Mouse (Mus musculus) erythroblast, embryonic 14.5 days (primary cell): ENCODE results near the gene Ermard. TPM values are rescaled to one million over a fixed set of nuclear protein-coding genes. Genes with fewer than 3 reads are reported as not detected.

Experiments
- H3K27me3 ChIP-seq: 2 replicates; pipeline ENCODE4 v1.6.1; 2012; ENCODE audit warnings: inconsistent platforms; ENCODE audit not compliant: control insufficient read depth
- H3K36me3 ChIP-seq: 2 replicates; pipeline ENCODE4 v1.6.1; 2012; ENCODE audit warnings: mild to moderate bottlenecking, inconsistent platforms; ENCODE audit not compliant: control insufficient read depth
- H3K4me1 ChIP-seq: 2 replicates; pipeline ENCODE4 v1.6.1; 2012; ENCODE audit warnings: inconsistent platforms; ENCODE audit not compliant: control insufficient read depth
- H3K4me3 ChIP-seq: replicated peaks from 2 replicates; pipeline ENCODE3; 2012; ENCODE audit warnings: moderate library complexity, mild to moderate bottlenecking, inconsistent platforms
- H3K9me3 ChIP-seq: 2 replicates; pipeline ENCODE4 v1.6.1; 2012; ENCODE audit warnings: low read length, inconsistent platforms, mixed read lengths; ENCODE audit not compliant: control insufficient read depth
- GATA1 ChIP-seq: IDR thresholded peaks from 2 replicates; pipeline ENCODE4 v1.6.1; 2012; ENCODE audit warnings: low read length, inconsistent platforms, mixed read lengths
- TAL1 ChIP-seq: IDR thresholded peaks from 3 replicates; pipeline ENCODE4 v1.6.1; 2012; ENCODE audit warnings: low read length, inconsistent platforms, mixed read lengths
- polyA plus RNA-seq: library from polyadenylated mRNA; stranded (reverse); fragments of >175 nt; gene quantifications from 2 replicates; pipeline ENCODE4 v1.2.3, GENCODE M21; 2012

The Ermard gene
- polyA plus RNA-seq, 1 experiment, result 0.03 TPM

DNA sequence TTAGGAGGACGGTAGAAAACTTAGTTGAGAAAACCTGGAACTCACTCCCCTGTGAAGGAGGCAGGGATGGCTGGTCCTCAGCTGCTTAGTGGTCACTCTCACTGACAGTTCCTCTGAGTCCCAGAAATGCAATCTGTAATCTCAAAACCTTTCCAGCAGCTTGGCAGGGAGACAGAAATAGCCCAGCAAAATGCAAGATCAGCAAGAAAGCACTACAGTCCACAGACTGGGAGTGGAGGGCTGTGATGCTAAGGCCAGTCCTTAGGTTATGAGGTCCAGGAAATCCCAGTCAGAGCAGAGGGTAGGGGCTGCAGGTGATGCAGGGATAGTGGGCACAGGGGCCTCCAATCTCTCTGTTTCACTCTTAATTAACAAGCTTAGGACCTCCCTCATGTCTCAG lies 25.9 kb downstream of the Ermard start:
- H3K4me3 ChIP-seq, result no peak overlapping the region
- H3K36me3 ChIP-seq, result peaks cover 31% of the 10 kb centered on the region
- TF ChIP-seq GATA1 (no peak), TAL1 (no peak)
- H3K27me3 ChIP-seq, result no peaks in the 10 kb centered on the region
- H3K9me3 ChIP-seq, result no peaks in the 10 kb centered on the region
- H3K4me1 ChIP-seq, result no peaks in the 10 kb centered on the region; the same call in 1 of the 2 replicates

DNA sequence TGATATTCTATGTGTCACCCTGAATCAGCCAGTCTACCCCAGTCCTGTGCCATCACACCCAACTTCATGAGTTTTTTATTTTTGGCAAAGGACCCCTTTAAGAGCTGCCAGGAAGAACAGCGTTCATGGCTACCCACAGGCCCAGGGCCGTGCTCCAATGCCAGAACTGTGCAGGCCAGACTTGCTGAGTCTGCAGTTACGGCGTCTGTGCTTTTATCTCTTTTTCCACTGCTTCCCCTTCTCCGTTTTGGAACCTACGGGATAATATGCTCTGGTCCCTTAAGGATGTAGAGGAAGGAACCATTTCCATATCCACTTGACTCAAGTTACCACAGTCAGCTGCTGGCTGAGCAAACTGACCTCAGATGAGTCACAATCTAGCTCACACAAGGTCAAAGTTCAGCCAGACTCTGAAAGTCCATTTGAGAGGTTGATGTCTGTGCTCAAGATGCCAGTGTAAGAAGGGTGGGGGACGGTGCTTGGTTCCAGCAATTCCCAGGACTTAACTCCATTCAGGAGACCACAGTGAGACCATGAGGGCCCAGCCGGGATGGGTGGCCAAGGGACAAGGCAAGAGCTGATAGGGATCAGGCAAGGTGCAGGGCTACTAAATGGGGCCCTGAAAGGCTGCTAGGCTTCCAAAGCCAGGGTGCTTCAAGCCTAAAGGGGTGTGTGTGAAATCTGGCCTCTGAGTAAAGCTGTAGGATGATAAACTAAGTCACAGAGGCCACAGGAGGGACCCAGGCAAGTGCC lies 27.2 kb downstream of the Ermard start:
- H3K4me3 ChIP-seq, result no peak overlapping the region

DNA sequence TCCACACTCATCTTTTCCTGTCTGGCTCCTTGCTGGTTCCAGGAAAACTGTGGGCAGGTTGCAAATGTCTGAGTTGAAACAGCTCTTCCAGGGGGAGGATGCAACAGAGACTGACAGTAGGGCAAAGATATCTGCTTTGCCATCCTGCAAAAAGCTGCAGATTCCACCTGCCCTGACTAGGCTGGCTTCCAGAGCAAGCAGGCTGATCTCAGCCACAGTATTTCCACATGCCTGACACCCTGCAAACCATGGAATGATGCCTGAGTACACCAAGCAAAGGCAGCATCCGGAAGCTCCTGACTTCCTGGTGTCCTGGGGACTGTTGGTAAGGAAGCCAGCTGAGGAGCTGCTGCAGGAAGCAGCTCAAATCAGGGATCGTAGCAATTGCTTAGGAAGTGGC lies 28.1 kb downstream of the Ermard start:
- H3K27me3 ChIP-seq, result no peaks in the 10 kb centered on the region

More for the DNA sequence above, 27.2 kb downstream of the Ermard start:
- TF ChIP-seq GATA1, result no peak
- no peak for TF ChIP-seq TAL1
- H3K9me3 ChIP-seq, result no peaks in the 10 kb centered on the region
- H3K36me3 ChIP-seq, result peaks cover 23% of the 10 kb centered on the region
- H3K4me1 ChIP-seq, result no peaks in the 10 kb centered on the region; the same call in 1 of the 2 replicates
- no peaks in the 10 kb centered on the region for H3K27me3 ChIP-seq

DNA sequence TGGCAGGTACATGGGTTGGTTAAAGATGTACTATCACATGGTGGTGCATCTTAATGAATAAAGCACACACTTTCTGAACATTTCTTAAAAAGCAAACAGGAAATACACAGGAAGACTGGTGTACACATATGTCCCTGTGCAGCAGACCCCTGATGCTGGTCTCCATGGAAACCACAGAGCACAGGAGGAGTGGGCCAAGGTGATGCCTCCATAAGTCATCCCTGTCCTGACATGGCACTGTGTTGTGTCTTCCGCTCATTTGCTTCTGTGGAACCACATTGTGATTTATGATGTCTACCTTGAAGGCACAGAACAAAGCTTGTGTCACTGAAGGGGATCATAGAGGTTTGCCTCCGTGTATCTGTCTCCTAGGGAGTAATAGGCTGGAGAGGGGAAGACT lies 31.2 kb downstream of the Ermard start:
- H3K36me3 ChIP-seq, result peaks cover 5% of the 10 kb centered on the region
- no peaks in the 10 kb centered on the region for H3K9me3 ChIP-seq
- TF ChIP-seq TAL1 (no peak), GATA1 (no peak)
- no peak overlapping the region for H3K4me3 ChIP-seq
- no peaks in the 10 kb centered on the region for H3K27me3 ChIP-seq
- peaks cover 6% of the 10 kb centered on the region for H3K4me1 ChIP-seq

More for the DNA sequence above, 28.1 kb downstream of the Ermard start:
- Histone ChIP-seq H3K4me3 (no peak overlapping the region), H3K4me1 (no peaks in the 10 kb centered on the region; the same call in 1 of the 2 replicates), H3K36me3 (peaks cover 15% of the 10 kb centered on the region), H3K9me3 (no peaks in the 10 kb centered on the region)
- TF ChIP-seq TAL1 (no peak), GATA1 (no peak)

DNA sequence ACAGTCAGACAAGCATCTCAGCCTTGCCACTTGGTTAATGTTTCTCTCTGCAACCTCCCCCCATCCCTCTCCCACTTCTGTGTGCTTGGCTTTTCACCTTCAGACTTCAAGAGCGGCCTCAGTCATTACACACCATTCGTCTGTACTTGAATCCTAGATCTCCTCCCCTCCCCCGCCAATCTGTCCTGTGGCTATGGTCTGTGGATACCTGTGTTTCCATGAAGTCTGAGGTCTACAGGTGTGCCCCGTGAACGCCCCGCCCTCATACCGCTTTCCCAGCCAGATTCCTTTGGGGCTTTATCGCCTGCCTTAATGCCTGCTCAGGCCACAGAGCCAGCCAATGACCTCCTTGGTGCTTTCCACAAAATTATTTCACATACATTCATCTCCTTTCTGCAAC lies 34.0 kb downstream of the Ermard start:
- Histone ChIP-seq H3K9me3 (no peaks in the 10 kb centered on the region), H3K4me3 (no peak overlapping the region), H3K27me3 (no peaks in the 10 kb centered on the region), H3K36me3 (peaks cover 5% of the 10 kb centered on the region), H3K4me1 (peaks cover 15% of the 10 kb centered on the region)
- TF ChIP-seq GATA1, result no peak
- TF ChIP-seq TAL1, result no peak

DNA sequence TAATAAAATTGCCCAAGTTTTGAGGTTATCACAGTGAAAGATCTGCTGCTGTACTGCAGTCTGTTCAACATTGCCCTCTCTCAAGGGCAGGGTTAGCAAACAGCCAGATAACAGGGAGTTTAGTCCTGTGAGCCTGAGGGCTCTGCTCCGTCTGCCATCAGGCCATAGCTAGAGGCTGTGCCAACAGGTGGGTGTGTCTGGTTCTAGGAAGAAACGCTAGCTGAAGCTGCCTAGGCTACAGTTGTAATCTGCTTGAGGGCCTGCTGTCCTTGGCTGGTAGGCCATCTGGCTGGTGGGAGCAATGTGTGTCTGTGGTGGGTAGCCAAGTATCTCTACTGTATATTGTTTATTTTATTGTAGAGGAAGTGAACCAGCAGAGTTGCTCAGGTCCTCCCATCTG lies 36.5 kb downstream of the Ermard start:
- TF ChIP-seq TAL1 (no peak), GATA1 (no peak)
- Histone ChIP-seq H3K4me1 (peaks cover 16% of the 10 kb centered on the region), H3K36me3 (peaks cover under 1% of the 10 kb centered on the region), H3K9me3 (no peaks in the 10 kb centered on the region), H3K4me3 (no peak overlapping the region), H3K27me3 (no peaks in the 10 kb centered on the region; the same call in 1 of the 2 replicates)

DNA sequence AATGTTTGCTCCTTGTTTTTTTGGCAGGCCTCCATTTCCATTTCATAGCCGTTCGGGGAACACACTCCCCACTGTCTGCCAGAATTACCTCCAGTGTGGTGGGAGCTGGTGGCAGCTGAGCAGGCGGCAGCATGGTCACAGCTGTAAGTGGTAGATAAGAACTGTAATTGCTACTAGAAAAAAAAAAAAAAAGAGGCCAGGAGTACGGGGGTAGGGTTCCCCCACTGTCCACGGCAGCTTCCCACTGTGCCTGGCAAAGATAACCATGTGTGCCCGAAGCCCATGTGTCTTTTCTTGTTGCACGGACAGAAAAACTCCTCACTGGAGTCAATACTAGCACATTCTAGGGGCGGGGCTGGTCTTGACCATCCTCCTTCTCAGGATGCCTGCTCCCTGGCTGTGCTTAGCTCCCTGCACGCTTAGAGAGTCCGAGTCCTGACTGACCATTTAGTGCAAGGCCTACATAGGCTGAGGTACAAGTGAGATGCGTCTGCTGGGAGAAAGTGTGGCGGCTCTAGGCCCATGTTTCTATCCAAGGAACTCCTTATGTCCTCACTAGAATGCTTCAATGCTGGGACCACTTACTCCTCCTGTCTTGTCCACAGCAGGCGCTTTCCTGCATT lies 43.3 kb downstream of the Ermard start:
- H3K27me3 ChIP-seq, result peaks cover 3% of the 10 kb centered on the region
- peaks cover 53% of the 10 kb centered on the region for H3K4me1 ChIP-seq
- no peaks in the 10 kb centered on the region for H3K36me3 ChIP-seq
- H3K9me3 ChIP-seq, result no peaks in the 10 kb centered on the region
- TF ChIP-seq TAL1, result peak; percentile 65
- TF ChIP-seq GATA1, result peak; percentile 16; the same call in 1 of the 2 replicates
- H3K4me3 ChIP-seq, result peak overlapping the region; percentile 15

DNA sequence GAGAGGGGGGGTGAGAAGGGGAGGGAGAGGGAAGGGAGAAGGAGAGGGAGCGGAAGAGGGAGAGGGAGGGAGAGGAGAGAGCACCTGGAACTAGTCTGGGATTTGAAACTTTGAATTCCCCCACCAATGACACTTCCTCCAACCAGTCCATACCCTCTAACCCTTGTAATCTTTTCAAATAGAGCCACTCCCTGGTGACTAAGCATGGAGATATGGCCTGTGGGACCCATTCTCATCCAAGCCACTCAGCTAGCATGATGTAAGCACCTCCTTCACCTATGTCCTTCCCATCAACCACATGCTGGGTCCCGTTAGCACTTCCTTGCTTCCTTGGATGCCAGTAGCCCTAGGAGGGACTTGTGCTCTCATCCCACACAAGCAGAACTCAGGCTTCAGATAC lies 44.0 kb downstream of the Ermard start:
- peak overlapping the region; percentile 17 for H3K4me3 ChIP-seq
- TF ChIP-seq GATA1 (no peak), TAL1 (no peak)
- peaks cover 53% of the 10 kb centered on the region for H3K4me1 ChIP-seq
- peaks cover 3% of the 10 kb centered on the region for H3K27me3 ChIP-seq
- H3K36me3 ChIP-seq, result no peaks in the 10 kb centered on the region
- no peaks in the 10 kb centered on the region for H3K9me3 ChIP-seq

DNA sequence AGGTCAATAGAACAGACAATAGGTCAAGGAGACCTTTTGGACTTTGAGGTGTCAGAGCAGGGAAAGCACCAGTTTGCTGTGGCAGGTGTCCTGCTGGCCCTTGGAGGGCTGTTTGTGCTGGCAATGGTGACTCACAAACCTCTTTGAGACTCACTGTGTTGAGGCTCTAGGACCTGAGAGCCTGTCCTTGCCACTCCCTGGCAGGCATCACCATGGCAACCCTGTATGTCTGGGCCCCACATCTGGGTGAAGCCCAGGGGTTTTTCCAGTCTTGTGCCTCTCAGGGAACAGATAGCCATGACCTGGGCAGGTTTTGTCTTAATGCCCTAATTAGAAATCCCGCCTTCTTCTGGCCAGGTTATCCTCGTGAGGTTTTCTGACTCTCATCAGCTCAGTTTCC lies 47.2 kb downstream of the Ermard start:
- TF ChIP-seq TAL1 (no peak), GATA1 (no peak)
- Histone ChIP-seq H3K4me3 (no peak overlapping the region), H3K36me3 (no peaks in the 10 kb centered on the region), H3K9me3 (no peaks in the 10 kb centered on the region), H3K27me3 (peaks cover 3% of the 10 kb centered on the region), H3K4me1 (peaks cover 46% of the 10 kb centered on the region)
